Mouse (Mus musculus) midbrain, postnatal 0 days (tissue): ENCODE measurements around the gene Snx20. TPM values are rescaled to one million over a fixed set of nuclear protein-coding genes. Genes with fewer than 3 reads are reported as not detected.

Source experiments
- ATAC-seq: fragments of 200-750 bp; cut with Nextera tagmentation; 2 replicates; pipeline ENCODE4 v1.8.0; 2017; ENCODE audit warnings: moderate number of reproducible peaks, mild to moderate bottlenecking, moderate TSS enrichment, moderate library complexity; ENCODE audit not compliant: low FRiP score
- DNase-seq: peaks from one replicate; pipeline ENCODE4 v3.0.0-alpha.2; 2015; ENCODE audit warnings: low spot score
- H3K27ac ChIP-seq: fragments of 300-500 bp; sonication (generic); 2 replicates; pipeline ENCODE4 v1.5.1; 2014; ENCODE audit warnings: low read depth, mild to moderate bottlenecking, low read length, mixed read lengths
- H3K27me3 ChIP-seq: fragments of 300-500 bp; sonication (generic); 2 replicates; pipeline ENCODE4 v1.6.1; 2014; ENCODE audit warnings: low read length, control low read depth, mixed read lengths; ENCODE audit not compliant: insufficient read depth
- H3K36me3 ChIP-seq: fragments of 300-500 bp; sonication (generic); 2 replicates; pipeline ENCODE4 v1.6.1; 2014; ENCODE audit warnings: low read length, control low read depth, mixed read lengths; ENCODE audit not compliant: insufficient read depth
- H3K4me1 ChIP-seq: fragments of 300-500 bp; sonication (generic); 2 replicates; pipeline ENCODE4 v1.6.1; 2014; ENCODE audit warnings: mild to moderate bottlenecking, control low read depth, antibody characterized with exemption, low read length, mixed read lengths; ENCODE audit not compliant: insufficient read depth
- H3K4me2 ChIP-seq: fragments of 300-500 bp; sonication (generic); 2 replicates; pipeline ENCODE4 v1.6.1; 2014; ENCODE audit warnings: low read depth, mild to moderate bottlenecking, low read length, mixed read lengths; ENCODE audit not compliant: poor library complexity, severe bottlenecking
- H3K4me3 ChIP-seq: fragments of 300-500 bp; sonication (generic); 2 replicates; pipeline ENCODE4 v1.5.1; 2014; ENCODE audit warnings: low read depth, mild to moderate bottlenecking, low read length, moderate library complexity
- H3K9ac ChIP-seq: fragments of 300-500 bp; sonication (generic); replicated peaks from 2 replicates; pipeline ENCODE4 v1.6.1; 2014; ENCODE audit warnings: mild to moderate bottlenecking, low read length, moderate library complexity, mixed read lengths; ENCODE audit not compliant: poor library complexity, severe bottlenecking
- H3K9me3 ChIP-seq: fragments of 300-500 bp; sonication (generic); 2 replicates; pipeline ENCODE4 v1.6.1; 2016; ENCODE audit warnings: low read length, control low read depth
- CTCF ChIP-seq: IDR thresholded peaks from 2 replicates; pipeline ENCODE4 v1.5.1; 2016; ENCODE audit warnings: antibody characterized with exemption, mild to moderate bottlenecking
- WGBS: fragments of 180-500 bp; shearing (Covaris S2); extraction: QIAGEN DNeasy Blood & Tissue Kit; methylation state at CpG from one replicate; pipeline ENCODE4 v1.1.7; 2014; 5-methylcytosine and 5-hydroxymethylcytosine counted together
- polyA plus RNA-seq: library from polyadenylated mRNA; unstranded; fragments of >200 nt; fragmentation: Nextera tagmentation; extraction: Ambion mirVana; gene quantifications from 2 replicates; pipeline ENCODE4 v1.2.1, GENCODE M21; 2015
- total RNA-seq: library from RNA; depleted of rRNA; stranded (reverse); fragments of >200 nt; gene quantifications from 2 replicates; pipeline ENCODE4 v1.2.3, GENCODE M21; 2014

Snx20 gene
- total and polyA plus RNA-seq, 2 experiments from 2014 or later: 1.4 to 2.1 TPM

DNA sequence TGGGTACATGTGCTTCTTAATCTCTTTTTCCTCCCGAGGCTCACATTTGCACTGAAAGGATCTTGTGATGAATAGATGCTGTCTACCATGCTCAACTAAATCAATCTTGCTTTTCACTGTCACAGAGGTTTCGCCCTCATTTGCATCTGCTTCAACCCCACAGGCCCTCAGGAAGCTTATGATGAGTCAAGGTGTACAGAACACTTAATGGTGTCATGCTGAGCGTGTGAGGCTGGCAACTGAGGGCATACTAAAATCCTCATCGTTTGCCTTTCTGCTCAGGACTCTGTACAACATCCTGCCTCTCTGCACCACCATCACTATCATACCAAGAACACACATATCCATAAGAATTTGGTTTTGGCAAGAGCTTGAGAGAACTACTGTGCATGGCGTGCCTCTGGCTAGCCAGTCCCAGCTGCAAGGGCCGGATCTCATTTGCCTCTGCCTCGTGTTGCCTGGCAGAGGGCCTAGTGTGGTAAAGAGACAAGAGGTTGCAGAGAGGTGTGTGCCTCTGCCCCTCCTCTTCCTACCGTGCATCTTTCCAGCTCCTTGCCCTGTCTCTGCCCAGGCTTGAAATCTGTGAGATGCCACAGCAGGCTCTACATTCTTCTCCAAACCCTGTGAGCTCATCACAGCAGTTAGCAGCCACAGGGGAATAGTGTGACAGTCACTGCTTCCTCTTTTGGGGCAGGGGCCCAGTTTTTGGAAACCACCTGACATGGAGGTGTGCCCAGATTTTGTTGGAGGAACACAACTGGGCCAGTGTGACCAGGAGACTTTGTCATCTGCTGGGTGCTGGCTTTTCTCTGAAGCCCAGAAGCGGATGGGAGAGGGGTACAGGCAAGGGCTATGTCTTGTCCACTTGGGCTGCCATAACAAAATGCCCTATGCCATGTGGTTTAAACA, 1.4 kb upstream of the Snx20 start:
- ATAC-seq (no peak), DNase-seq (no peak)
- Histone ChIP-seq H3K4me1 (no peaks in the 10 kb centered on the region), H3K9me3 (no peaks in the 10 kb centered on the region), H3K4me2 (no peak overlapping the region), H3K27ac (no peak overlapping the region), H3K4me3 (no peak overlapping the region), H3K9ac (no peak overlapping the region), H3K36me3 (no peaks in the 10 kb centered on the region), H3K27me3 (no peaks in the 10 kb centered on the region)
- TF ChIP-seq CTCF: no peak
- WGBS: 62% methylated on average over 9 of the region's 9 CpGs

GRCm38 (mm10) chr8:88633343-88633765, 2.6 kb downstream of the Snx20 start:
- ATAC-seq: no peak
- WGBS: 88% methylated on average over 7 of the region's 7 CpGs
- DNase-seq: no peak
- no peaks in the 10 kb centered on the region for H3K4me1 ChIP-seq
- H3K9me3 ChIP-seq: no peaks in the 10 kb centered on the region
- no peak overlapping the region for H3K27ac ChIP-seq
- H3K4me2 ChIP-seq: no peak overlapping the region
- H3K4me3 ChIP-seq: no peak overlapping the region
- TF ChIP-seq CTCF: no peak
- no peak overlapping the region for H3K9ac ChIP-seq
- H3K27me3 ChIP-seq: no peaks in the 10 kb centered on the region
- H3K36me3 ChIP-seq: no peaks in the 10 kb centered on the region

GRCm38 (mm10) chr8:88631081-88631480, 4.8 kb downstream of the Snx20 start:
- no peak overlapping the region for H3K4me2 ChIP-seq
- H3K4me3 ChIP-seq: no peak overlapping the region
- no peaks in the 10 kb centered on the region for H3K9me3 ChIP-seq
- H3K36me3 ChIP-seq: no peaks in the 10 kb centered on the region
- peak; percentile 69 for TF ChIP-seq CTCF
- peak; percentile 80 for DNase-seq
- H3K27ac ChIP-seq: no peak overlapping the region
- H3K9ac ChIP-seq: no peak overlapping the region
- no peaks in the 10 kb centered on the region for H3K27me3 ChIP-seq
- no peaks in the 10 kb centered on the region for H3K4me1 ChIP-seq
- no peak for ATAC-seq

DNA sequence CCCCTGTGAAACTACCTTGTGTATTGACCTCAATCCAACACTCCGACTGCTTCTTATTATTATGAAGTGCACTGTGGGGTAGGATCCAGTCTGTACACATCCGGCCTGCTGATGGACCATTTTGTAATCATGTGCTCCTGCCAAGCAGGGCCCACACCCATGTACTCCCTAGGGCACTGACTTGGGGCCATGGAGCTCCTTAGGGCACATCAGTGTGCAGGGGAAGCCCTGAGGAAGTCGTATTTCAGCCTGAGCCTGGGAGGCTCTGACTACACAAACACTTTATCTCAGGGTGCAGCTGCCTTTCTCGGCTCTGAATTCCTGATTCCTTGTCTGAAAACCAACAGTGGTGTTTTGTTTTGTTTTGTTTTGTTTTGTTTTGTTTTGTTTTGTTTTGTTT, 5.7 kb downstream of the Snx20 start:
- H3K4me1 ChIP-seq: no peaks in the 10 kb centered on the region
- H3K9ac ChIP-seq: no peak overlapping the region
- H3K27me3 ChIP-seq: no peaks in the 10 kb centered on the region
- no peaks in the 10 kb centered on the region for H3K36me3 ChIP-seq
- TF ChIP-seq CTCF: no peak
- ATAC-seq (no peak), DNase-seq (no peak)
- no peak overlapping the region for H3K4me3 ChIP-seq
- H3K9me3 ChIP-seq: no peaks in the 10 kb centered on the region
- 89% methylated on average over 4 of the region's 4 CpGs for WGBS
- H3K4me2 ChIP-seq: no peak overlapping the region
- H3K27ac ChIP-seq: no peak overlapping the region

DNA sequence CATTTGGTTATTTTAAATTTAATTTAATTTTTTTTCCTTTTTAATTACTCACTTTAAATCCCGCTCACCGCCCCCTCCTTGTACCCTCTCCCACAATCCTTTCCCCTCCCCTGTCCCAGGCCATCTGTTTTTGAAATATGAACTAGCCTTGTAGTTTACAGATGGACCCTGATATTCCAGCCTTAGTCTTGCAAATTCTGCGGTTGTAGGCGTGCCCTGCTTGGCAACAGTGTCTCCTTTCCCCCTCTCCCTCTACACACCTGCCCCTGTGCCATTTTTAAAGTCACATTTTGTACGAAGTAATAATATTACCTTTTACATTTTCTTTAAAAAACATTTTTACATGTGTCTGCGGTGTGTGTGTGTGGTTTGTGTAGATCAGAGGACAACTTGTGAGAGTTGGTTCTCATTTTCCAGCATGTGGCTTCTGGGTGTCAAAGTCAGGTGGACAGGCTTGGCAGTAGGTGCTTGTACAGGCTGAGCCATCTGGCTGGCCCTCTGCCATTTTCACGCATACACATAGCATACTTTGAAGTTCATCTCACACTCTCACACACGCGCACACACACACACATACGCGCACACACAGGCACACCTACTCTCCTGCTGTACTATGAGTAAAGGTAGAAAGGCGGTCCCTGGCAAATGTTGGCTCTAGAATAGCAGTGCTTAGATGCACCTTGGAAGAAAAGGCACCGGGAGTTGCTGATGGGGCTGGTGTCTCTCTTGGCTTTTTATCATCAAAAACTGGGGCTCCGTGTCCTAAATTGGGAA, 7.7 kb downstream of the Snx20 start:
- Histone ChIP-seq H3K27ac (peak overlapping the region; percentile 86), H3K36me3 (no peaks in the 10 kb centered on the region), H3K4me3 (peak overlapping the region; percentile 51), H3K27me3 (no peaks in the 10 kb centered on the region), H3K9ac (peak overlapping the region; percentile 79; the same call in 1 of the 2 replicates), H3K9me3 (no peaks in the 10 kb centered on the region), H3K4me1 (no peaks in the 10 kb centered on the region), H3K4me2 (peak overlapping the region; percentile 86)
- 0 out of 2 replicates have a peak, but pooled peaks have one; percentile 6 for ATAC-seq
- DNase-seq: no peak
- no peak for TF ChIP-seq CTCF
- WGBS: 69% methylated on average over 14 of the region's 14 CpGs
